Mouse (Mus musculus) Muller cell, postnatal 12 days (primary cell): ENCODE data around the gene Nt5c2.
"Not testable (repeated sequence)": the region's sequence is repeated elsewhere in the genome, so short reads cannot be mapped to it uniquely, and the experiment has no call there.

Experiments used
- DNase-seq: peaks from one replicate; pipeline ENCODE4 v3.0.0-alpha.2; 2015; ENCODE audit errors: inconsistent ontology term

The Nt5c2 gene

DNA sequence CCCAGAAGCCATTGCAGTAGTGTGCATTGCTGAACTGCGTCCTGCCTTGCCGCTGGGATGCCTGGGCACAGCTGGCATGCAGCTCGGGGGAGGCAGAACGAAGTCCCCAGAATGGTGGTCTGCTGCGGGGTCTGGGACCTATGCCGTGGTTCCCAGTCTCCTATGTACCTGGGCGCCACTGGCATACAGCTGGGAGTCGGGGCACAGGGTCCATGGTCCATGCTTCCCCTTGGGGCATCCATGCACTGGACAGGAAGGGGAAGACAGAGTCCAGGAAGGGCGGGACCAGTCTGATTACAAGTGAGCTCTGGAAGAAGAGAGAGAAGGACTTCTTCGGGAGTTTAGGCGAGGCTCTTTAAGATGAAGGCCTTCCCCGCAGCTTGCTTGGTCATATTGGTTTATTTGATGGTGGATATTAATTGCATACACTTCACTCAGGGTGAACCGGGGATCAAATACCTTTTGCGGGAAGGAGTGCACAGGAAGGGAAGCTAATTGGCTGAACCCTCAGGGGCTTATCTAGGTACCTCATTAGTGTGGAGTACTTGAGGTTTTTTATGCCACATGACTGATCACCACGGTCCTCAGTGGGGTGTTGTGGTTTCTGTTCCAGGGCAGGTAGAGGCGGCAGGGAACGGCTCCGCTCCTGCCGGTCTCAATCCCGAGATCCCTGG lies 25.3 kb downstream of the Nt5c2 start:
- DNase-seq, result no peak

DNA sequence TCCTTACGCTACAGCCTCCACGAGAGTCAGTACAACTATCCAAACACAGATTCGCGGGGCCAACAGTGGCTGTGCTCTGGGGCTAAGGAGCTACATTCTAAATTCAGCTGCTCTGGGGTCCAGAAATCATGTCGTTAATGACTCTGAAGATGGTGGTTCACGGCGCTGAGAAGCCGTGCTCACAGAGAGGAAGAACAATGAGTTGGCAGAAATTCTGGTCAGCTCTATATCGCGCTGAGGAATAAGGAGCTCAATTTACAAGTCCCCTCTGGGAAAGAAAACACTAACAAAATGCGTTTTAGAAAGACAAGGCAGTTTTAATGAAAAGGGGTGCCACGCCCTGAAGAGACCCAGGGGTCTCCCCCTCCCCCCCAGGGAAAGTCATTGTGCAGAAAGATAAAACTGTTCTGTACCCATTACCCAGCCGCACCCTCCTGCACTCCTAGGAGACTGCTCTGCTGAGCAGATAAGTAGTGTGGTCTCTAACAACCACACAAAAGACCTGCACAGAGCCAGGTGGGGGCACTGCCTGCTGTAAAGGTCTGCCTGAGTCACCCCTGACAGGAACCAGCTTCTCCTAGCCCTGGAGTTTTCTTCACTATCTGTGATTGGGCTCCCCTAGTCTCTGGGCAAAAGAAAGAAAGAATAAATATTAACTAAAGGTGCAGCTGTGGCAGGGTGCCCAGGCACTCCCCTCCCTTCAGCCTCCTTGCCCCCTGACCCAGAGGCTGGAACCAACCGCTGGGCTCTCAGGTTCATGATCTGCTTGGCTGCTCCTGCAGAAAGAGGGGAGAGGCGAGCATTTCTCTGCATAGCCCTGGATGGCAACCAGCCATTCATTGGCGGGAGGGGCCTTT lies 26.5 kb downstream of the Nt5c2 start:
- no peak for DNase-seq

DNA sequence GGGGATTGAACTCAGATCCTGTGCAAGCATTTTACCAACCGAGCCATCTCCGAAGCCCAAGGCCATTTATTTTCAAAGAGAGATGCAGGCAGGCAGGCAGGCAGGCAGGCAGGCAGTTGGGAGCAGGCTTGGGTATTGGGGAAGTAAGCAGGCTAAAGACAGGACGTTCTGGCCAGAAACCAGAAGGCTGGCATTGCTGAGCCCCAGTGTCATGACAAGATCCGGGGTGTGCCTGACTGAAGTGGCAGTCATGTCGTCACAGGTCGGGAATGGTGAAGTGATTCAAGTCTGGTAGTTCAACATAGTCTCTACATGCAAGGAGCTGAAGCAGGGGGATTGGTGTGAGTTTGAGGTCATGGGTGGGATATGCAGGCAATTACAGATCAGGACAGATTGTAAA lies 27.3 kb downstream of the Nt5c2 start:
- DNase-seq, result no peak

DNA sequence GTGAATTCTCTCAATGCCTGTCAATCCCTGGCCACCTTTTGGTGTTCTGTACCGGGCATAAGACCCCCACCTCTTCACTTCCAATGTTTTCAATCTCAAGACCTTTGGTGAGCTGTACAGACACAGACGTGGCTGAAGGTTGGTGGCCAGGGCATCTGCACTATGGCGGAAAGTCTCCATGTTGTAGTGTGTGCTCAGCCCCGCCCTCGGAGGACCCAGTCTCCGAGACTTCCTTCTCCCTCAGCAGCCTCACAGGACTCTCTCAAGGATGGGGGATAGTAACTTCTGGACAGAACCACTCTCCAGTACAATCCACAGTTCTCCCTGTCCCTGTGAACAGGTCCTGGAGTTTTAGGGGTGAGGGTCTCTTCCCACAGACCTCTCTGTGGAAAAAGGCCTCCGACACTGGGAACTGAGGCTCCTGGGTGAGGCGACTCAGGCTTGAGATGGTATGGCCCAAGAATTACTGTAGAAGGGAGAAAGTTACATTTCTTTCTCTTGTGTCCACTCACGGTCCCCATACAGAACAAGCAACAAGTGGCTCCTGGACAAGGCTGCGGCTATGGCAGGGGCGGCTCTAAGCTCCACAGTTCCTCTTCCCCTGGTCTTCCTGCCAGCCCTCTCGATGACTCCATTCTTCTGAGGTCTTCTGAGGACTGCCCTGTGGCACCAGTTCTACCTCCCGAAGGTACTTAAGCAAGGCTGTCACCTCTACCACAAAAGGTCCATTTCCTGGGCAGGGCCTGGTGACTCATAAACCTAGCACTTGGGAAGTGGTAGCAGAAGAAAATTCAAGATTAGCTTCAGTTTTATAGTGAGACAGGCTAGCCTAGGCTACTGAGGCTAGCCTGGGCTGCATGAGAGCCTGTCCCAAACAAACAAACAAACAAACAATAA lies 30.0 kb downstream of the Nt5c2 start:
- DNase-seq, result no peak

DNA sequence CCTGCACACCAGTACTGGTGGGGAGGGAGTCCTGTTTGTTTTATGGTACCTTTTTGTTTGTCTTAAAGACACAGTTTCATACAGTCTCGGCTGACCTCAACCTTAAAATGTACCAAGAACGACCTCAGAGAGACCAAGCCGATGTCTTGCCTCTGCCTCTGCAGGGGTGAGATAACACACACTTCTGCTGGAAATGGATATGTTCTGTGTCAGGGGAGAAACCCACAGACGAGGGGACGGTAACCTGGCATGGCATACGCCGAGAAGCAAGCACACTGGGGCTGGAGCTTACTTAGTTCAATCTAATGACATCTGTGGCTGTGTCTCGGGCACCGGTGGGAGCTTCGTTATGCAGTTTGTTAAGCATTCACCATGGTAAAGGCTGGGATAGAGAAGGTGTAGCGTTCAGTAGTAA lies 31.0 kb downstream of the Nt5c2 start:
- no peak for DNase-seq

DNA sequence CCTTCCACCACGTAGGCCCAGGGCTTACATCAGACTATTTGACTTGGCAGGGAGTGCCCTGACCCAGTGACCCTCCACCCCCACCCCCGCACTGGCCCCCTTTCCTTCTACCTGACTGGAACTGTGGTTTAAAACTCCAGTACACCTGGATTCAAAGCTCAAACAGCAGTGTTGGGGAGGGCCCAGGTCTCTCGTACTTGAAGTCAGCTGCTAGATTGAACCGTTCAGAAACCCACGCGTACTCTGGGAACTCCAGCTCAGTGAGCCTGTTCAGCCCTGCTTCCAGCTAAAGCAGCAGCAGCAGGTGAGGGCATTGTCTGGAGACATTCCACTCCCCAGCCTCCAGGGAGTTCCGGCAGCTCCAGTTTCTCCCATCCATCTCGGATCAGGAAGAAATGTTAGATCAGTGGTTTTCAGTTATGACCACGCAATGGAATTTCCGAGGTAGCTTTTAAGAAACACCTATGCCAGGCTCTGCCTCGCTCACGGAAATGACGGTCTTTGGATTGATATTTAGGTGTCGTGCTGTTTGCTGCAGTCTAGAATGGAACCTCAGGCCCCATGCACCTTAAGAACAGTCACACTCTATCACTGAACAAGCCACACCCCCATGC lies 31.5 kb downstream of the Nt5c2 start:
- no peak for DNase-seq

DNA sequence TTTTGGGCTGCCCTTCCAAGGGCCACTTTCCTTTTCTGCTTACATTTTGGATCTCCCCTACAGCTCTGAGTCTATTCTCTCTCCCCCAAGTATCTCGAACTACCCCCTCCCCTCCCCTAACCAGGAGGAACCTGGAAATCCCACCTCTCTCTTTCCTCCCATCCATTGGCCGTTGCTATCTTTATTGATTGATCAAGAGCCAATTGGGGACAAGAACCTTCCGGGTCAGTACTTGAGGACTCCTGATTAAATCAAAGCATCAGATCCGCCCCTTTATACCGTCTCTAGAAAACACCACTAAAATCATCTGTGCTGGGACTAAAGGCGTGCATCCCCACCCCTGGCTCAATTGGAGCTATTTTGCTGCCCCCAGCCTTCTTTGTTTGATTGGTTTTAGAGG lies 33.5 kb downstream of the Nt5c2 start:
- DNase-seq, result no peak

DNA sequence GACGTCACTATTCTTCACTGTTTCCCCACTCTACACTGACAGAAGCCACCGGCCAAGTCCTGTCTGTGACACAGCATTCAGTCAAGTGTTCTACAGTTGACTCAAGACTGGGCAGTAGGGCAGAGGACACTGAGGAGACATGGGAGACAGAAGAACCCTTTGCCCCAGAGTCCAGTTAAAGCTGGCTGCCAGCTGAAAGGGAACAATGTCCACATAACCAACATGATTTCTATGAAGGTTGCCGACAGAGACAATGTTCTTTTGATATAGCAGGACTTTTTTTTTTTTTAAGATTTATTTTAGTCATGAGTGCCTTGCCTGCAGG lies 35.2 kb downstream of the Nt5c2 start:
- DNase-seq, result no peak

DNA sequence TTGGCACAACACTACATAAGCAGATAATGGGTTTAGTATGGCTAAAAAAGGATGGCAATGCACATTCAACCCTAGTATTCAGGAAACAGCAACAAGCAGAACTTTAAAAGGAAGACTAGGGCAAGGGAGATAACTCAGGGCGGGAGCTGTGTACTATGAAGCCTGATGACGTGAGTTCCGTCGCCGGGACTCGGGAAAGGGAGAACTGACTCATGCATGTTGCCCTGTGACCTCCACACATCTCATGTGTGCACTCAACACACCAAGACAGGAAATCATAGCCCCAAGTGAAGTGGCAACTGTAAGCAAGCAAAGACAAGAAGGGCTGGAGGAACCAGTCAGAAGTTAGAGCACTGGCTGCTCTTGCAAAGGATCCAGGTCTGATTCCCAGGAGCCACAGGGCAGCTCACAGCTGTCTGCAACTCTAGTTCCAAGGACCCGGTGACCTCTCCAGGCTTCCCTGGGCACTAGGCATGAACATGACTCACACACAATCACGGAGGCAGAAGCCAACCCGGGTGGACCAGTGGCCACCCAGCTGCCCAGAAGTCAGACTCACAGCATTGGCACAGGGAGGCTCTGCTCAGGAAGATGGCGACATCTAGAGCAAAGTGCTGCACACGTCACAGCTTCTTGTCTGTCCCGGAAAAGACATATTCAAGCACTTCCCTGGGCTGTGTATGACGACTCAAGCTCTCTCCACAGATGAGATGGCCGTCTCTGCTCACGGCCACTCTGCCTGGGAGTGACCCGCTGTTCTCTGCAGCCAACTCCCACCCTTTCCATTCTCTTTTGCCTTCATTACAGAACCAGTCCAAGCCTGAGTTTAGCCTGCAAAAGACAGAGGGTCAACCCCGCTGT lies 35.8 kb downstream of the Nt5c2 start:
- peak; percentile 55 for DNase-seq

DNA sequence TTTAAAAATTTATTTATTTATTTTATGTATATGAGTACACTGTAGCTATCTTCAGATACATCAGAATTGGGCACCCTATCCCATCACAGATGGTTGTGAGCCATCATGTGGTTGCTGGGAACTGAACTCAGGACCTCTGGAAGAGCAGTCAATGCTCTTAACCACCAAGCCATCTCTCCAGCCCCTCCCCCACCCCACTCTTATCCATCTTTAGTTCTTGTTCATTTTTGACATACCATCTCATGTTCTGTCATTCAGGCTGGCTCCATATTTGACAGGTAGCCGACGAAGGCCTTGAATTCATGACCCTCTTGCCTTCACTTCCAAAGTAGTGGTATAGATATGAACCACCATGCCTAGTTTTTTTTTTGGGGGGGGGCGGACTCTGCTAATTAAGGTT lies 36.9 kb downstream of the Nt5c2 start:
- DNase-seq, result not testable (repeated sequence)

DNA sequence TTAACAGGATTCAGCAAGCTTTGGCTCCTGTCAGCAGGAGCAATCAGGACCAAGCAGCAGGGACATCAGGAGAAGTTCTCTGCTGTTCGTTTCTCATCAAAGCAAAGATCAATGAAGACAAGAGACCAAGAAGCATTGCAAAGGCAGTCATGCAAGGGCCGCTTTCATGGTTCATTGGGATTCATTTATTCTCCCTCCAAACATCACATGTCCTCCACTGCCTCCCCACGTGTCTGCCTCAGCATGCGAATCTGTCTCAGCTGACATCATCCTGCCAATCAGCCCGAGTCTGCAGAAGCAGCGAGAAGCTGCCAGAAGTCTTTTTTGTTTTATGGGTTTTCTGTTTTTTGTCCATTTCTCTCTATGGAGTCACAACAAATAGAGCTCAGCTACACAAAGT lies 37.5 kb downstream of the Nt5c2 start:
- DNase-seq, result peak; percentile 82

DNA sequence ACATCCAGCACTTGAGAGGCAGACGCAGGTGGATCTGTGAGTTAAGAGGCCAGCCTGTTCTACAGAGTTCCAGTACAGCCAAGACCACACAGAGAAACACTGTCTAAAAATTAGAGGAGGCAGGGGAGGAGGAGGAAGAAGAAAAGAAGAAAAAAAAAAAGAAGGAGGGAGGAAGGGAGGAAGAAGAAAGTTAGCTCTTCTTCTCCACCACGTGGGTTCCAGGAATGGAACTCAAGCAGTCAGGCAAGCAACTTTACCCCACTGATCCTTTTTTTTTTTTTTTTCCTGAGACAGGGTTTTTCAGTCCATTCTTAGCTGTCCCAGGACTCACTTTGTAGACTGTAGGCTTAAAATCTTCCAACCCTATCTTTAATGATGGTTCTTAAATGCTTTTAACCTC lies 38.2 kb downstream of the Nt5c2 start:
- DNase-seq, result no peak

DNA sequence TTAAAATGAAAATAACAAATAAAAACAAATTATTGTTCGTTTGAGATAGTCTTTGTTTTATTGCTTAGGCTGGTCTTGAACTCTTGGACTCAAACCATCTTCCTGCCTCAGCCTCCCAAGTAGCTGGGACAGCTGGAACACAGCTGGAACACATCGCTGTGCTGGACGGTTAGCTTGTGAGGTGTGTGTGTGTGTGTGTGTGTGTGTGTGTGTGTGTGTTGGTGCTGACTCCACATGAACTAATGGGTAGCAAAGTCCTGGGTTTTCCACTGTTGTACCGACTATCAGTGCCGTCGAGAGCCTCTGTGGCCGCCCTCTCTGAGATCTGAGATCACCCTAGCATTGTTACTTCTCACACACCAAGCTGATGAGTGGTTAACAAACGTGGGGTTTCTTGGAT lies 39.0 kb downstream of the Nt5c2 start:
- DNase-seq, result no peak

DNA sequence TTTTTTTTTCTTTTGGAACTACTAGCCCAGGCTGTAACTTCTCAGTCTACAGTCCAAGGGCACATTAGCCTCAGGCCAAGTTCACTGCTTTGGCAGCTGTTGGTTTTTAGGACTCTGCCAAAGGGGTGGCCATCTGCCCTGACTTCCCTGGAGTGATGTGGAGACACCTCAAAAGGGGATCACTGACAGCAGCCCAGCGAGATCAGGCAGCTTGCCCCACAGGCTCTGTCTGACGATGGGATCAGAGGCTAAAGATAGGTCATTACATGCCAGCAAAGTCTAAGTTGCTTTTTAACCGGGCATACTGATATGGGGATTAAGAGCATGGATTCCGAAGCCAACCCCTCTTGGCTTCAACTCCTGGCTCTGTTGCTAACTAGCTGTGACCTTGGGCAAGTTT lies 39.4 kb downstream of the Nt5c2 start:
- peak; percentile 46 for DNase-seq

DNA sequence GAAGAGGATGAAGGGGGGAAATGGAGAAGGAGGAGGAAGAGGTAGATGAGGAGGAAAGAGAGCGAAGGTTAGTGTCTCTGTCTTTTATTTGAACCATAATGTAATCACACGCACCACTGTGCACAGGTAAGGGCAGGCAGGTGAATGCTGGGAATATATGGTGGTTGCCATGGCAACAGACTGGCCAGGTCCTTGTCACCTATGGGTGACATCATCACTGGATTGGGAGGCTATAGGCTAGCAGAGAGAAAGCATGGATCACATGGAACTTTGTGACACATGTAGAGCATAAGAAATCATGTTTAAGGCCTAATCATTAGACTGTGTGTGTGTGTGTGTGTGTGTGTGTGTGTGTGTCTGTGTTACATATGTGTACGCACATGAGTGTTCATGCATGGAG lies 42.8 kb downstream of the Nt5c2 start:
- DNase-seq, result no peak

DNA sequence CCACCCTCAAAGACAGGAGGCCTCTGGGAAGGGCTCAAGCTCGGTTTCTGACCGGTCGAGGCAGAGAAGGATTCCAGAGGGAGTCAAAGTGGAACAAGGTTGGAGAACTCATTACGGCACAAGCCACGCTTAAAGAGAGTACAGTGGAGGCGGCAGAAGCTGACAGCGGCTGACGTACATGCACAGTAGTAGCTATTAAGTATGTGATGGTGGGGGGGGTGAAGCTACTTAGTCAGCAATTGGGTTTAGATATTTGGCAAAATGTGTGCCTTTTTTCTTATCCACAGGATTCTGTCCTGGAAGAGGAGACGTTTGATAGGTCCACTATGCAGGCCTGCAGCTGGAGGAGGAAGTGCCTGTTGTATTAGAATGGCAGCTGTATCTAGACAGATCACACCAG lies 43.2 kb downstream of the Nt5c2 start:
- DNase-seq, result no peak

DNA sequence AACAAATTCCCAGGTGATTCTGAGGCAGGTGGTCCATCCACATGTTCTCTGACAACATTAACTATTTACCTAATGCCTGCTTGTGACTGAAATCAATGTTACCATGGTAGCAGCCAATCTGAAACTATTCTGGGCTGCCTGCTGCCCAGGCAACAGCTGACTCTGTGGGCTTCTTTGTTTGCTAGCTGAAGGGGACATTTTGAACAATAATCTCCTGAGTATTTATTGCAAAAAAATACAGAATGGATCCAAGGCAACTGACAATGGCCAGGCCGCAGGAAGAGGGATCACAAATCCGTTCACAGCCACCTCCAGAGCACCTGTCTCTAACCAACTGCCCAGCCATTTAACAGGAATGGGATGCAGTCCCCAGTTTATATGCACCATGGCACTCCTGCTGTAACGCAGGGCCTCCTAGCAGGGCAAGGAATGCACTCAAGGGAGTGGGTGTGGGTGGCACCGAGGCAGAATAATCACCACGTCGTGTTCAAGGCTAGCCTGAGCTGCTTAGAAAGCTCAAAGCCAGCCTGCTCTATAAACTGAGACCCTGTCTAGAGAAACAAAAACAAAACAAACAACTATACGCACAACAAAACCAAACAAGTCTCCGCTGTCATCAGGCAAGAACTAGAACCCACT lies 43.8 kb downstream of the Nt5c2 start:
- DNase-seq, result no peak

DNA sequence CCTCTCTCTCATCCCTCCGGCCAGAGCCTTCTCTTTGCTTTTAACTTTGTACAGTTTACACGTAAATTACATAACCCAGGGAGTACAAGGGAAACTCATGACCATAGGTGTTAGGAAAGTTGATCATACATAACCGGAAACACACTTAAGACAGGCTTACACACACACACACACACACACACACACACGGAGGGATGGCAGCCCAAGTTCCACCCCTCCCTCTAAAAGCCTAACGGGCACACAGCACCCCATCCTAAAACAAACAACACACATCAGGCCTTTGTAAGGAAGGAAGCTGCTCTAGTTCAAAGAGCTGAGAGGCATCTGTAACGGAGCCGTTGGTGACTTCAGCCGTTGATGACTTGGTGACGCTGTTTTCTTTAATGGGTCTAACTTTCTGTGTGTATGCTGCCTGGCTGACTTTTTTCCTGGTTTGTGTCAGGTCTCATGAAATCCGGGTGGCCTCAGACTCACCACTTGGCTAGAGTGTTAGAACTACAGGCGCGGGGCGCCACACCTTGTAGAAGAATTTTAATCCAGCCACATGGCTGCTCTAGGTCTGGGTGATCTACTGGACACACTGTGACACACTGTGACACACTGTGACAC lies 44.7 kb downstream of the Nt5c2 start:
- DNase-seq, result no peak

DNA sequence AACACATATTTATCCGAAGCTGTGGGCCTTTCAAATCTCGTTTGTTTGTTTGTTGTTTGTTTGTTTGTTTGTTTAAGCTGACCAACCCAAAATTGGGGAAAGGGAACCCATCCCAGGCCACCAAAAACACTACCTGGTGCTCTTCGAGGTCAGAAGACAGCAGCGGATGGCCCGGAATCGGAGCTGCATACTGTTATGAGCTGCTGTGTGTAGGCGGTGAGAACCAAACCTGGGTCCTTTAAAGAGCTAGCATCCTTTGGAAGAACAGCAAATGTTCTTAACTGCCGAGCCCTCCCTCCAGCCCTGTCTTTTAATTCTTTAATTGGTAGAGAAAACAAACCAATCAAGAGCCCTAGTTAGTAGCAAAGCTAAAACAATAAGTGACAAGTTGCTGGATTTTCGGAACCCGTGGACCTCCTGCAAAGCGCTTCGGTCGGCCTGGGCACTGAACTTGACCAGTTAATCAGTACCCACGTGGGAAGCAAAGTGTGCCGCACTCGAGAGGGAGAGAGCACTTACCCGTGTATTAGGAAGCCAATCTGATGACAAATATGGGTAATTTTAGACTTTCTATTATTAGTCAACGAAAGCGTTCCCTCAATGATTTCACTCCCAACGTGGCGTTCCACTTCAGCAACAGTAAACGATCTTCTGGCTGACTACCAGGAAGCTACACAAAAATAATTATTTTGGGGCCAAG lies 45.5 kb downstream of the Nt5c2 start:
- peak; percentile 39 for DNase-seq

DNA sequence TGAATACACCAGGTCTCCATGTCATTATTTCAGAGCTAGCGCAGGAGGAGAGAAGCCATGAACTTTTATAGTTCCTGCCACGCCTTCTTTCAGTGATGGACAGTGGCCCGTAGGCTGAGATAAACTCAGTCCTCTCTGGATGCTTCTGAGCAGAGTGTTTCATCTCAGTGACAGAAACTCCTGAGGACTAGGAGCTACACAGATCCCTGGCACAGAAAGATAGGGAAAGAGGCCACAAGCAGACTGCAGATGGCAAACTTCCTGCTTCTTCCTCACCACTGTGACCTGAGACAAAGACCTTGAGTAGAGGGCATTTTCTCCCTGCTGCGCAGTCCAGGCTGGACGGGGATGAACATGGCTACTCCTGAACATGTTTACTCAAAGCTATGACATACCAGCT lies 46.1 kb downstream of the Nt5c2 start:
- no peak for DNase-seq
